Mouse (Mus musculus) lung, postnatal 14 days (tissue): Measurements from ENCODE around the gene Trappc1.
A peak's percentile ranks its signal among the peaks of the same experiment; 100 is the strongest.

ENCODE experiments used
- DNase-seq: peaks from one replicate; pipeline ENCODE4 v3.0.0; 2021

Gene Trappc1

DNA sequence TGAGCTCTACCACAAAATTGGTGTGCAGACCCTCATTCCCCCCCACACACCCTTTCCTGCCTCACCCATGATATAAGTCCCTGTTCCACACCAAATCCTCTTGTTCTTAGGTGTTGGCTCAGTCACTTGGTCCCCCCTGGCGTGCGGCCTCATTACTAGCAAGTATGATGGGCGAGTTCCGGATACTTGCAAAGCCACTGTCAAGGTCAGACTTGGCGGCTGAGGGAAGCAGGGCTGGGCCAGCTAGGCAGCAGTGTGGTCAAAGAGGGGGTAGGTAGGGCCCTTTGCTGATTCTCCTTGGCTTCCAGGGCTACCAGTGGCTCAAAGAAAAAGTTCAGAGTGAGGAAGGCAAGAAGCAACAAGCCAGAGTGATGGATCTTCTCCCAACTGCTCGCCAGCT lies 7.4 kb downstream of the Trappc1 start:
- no peak for DNase-seq

DNA sequence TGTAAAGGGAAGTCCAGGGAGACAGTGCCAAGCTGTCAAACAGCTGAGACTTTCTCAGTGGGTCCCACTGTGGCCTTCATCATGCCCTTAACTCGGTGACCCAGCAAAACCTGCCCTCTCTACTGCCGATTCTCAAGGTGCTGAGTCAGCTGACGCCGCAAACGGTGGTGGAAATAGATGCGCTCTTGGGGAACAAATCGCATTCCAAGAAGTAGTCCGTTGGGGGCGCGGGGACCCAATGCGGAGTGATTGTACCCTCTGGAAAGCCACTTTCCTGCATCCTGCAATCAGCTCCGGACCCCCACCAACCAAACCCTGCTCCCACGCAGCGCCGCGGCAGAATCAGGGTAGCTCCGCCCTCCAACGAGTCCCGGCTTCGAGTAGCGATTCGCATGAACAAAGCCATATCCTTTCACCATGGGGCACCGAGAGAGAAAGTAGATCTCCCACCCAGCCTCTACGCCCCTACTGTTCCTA lies 8.2 kb downstream of the Trappc1 start:
- peak; percentile 69 for DNase-seq

DNA sequence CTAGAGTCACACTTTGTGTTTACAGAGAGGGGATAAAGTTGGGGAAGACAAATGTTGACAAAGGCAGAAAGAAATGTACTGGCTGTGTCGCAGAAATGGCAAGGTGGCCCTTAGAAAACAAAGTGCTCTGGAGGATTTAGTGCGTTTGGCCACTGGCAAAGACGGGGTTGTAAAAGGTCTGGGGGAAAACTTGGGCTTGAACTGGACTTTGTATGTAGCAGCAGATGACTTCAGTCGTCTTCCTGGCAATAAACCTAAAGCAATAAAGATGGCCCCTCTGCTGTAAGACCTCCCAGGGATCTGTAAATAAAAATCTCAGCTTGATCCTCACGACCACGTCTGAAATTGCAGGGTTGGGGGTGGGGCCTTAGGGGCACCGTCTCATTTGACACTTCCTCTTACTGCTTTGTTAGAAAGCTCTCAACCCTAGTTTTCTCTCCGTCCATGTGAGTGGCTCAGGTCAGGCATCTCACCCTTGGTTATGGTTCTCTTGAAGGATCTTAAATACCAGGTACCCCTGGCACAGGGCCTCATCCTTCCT lies 9.0 kb downstream of the Trappc1 start:
- no peak for DNase-seq

DNA sequence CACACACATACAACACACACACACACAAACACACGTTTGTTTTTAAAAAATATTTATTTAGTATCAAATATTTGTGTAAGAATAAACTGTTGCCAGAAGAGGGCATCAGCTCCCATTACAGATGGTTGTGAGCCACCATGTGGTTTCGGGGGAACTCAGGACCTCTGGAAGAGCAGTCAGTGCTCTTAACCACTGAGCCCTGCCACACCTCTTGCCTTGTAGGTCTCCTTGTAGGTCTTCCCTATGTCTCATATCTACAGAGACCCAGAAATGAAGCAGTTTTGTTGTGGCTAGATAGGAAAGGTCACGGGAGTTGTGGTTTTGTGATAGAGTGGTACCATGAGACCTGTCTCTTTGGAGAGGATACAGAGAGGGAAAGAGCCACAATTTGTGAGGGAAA lies 10.1 kb downstream of the Trappc1 start:
- no peak for DNase-seq

DNA sequence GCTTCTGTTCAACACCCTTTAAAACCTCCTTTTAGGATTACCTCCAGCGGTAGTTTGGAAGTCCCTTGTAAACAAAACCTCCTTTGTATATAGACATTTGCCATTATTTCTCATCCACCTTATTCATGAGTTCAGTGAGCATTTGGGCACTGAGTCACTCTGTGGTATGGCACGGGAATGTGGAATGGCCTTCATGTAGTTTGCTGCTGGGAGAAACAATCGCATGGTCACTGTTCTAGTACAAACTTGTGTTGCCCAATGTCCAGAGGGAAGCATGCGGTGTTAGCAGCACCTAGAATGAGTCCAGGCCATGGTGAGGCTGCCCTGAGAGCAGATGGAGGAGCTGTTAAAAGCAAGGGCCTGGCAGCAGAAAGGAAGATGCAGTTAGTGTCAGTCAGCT lies 11.0 kb downstream of the Trappc1 start:
- DNase-seq = no peak

DNA sequence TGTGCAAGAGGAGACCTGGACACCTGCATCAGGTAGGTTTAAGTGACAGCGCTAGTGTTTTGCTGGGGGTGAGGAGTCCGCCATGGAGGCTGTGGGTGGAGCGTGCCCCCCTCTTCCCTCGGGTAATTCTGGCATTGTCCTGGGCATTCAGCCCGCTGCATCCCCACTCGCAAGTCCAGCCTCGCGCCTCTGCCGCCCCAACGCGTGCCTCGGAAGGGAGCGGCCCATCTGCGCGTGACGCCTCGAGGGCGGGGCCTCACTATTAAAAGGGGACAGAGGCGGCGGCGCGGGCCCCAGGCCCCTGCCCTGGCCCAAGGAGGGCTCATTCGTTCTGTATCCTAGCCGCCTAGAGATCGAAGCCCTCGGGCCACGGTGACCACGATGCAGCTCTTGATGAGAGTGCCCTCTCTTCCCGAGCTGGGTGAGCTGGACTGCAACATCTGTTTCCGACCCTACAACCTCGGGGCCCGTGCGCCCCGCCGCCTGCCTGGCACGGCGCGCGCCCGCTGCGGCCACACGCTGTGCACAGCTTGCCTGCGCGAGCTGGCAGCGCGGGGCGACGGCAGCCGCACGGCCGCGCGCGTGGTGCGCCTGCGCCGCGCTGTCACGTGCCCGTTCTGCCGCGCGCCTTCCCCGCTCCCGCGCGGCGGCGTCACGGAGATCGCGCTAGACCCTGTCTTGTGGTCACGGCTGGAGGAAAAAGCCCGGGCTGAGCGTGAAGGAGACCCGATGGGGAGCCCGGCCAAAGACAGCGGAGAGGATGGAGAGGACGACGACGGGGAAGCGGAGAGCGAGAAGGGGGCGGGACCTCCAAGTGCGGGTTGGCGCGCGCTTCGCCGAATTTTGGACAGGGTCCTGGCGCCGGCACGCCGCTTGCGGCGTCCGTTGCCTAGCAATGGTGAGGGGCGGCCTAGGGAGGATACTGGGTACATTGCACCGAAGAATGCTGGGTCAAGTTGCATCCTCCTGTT lies 16.7 kb downstream of the Trappc1 start, which contains the start of gene Rnf227:
Gene Rnf227, plus strand, starts transcription at position 301 of the 971 bp plus-strand sequence.
- peak; percentile 64 for DNase-seq

DNA sequence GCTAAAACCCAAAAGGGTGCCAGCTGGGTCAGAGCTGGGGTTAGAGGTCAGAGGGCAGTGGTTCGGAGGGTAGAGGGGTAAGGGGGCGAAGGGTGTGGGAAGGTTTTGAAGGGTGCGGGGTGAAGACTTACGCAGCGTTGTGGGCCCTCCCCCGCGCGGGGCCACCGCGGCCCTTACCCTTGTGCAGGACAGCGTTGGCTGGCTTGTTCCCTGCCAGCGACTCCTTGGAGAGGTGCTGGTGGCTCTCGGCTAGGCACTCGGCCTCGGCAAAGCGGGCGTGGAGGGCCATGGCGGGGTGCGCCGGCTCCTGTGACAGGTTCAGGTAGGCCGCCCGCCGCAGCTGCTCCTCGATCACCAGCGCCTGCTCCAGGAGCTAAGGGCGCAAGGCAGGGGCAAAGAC lies 22.7 kb downstream of the Trappc1 start:
- DNase-seq = no peak

DNA sequence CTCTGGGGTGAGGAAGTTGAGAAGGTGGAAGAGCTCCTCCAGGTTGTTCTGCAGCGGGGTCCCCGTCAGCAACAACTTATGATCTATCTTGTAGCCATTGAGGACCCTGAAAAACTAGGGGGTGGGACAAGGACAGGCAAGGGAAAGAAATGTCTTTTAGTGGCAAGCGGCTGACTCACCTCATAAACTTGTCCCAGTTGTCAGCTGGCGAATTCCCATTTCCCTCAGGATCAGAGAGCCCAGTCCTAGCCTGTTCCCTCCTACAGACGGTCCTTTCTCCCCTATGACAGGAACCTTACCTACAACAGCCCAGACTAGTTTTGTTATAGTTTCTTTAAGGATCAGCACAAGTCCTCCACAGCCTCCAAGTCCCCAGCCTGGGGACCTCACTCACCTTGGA lies 32.8 kb downstream of the Trappc1 start:
- no peak for DNase-seq

DNA sequence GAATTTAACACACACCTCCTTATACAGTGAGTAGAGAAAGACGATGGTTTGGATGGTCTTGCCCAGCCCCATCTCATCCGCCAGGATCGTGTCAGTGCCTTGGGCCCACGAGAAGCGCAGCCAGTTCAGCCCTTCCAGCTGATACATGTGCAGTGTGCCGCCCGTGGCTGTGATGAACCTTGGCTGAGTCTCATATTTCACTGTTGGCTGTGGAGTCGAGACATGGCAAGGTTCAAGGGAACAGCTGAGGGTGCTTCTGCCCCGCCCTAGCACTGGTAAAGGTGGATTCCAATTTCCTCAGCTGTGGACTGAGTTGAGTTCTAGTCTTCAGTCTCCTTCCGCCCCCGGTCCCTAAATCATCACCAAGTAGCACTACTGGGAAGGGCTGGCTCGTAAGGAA lies 33.9 kb downstream of the Trappc1 start:
- no peak for DNase-seq

DNA sequence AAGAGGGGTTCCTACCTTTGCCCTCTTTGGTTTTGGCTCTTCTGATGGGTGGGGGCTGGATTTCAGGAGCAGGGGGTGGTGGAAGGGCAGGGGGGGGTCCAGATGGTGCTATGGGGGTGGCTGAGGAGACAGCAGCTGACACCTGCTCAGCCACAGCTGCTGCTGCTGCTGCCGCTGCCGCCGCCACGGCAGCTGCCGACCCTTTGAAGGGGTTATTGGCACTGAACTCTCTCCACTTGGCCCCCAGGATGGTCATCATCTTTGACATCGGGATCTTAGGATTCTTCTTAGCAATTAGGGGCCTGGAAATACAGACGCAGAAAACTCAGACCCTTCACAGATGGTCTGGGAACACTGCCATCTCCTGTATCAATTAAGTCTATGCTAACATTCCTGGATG lies 38.2 kb downstream of the Trappc1 start:
- DNase-seq = no peak

DNA sequence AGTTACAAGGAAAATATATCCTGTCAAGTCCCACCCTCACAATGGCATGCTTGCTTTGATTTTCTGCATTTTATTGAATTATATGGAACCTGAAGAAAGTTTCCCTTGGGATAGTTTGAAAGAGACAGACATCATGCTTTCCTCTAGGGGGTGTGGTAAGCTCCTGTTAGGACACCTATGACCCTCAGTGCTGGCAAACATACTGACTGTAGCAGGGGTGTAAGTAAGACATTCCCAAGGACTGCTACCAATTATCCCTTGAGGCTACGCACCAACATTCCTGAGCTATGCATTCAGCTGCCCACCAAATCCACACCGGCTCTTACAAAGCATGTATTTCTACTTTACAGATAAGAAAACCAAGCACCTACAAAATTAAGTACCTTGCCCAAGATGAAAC lies 38.7 kb downstream of the Trappc1 start:
- DNase-seq = no peak

DNA sequence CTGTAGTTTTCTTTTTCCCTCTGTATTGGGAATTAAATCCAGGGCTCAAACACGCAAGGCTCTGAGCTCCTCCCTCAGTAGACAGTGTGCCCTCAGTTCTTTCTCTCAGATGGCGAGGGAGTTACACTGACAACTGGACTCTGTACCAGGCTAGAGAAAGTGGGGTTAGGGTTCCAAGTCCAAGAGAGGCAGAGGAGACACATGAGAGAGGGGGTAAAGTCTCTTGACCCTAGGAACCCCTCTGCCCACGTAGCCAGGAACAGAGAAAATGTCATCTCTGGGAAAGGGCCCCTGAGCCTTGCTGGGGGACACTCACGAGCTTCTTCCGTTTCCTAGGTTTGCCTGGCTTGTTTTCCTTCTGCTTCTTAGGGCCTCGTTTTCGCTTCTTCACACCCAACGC lies 40.6 kb downstream of the Trappc1 start:
- no peak for DNase-seq

DNA sequence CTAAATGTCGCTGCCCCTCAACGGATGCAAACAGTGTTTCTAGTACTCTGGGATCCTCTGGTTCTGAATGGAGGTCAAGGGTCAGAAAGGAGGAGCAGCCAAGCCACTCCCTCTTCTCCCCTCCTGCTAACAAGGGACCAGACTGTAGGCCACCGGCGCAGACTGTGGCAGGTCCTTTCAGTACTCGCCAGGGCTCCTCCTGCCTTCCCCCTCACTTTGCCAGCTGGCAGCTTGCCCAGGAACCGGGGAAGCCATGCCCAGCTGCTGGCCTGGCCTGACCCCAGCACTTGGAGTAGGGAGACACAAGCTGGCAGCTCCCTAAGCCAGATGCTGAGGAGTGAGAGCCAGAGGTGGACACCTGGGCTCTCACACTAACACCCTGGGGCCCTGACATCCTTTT lies 41.1 kb downstream of the Trappc1 start:
- peak; percentile 97 for DNase-seq

DNA sequence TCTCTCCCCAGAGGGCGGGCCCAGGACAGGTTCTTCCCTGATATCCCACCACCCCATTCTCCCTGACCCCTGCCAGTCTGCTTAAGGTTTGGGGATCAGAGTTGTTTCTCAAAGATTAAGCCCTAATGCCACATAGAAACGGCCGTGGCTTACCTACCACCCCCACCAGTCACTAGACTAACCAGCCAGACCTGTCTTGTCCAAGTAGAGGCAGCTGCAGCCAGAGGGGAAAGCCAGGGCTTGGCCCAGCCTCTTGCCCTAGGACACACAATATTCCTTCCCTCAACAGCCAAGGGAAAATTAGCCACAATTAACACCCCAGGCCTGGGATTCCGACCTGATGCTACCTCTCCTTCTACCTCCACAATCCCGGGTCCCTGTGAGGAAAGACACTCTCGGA lies 41.9 kb downstream of the Trappc1 start:
- peak; percentile 42 for DNase-seq

DNA sequence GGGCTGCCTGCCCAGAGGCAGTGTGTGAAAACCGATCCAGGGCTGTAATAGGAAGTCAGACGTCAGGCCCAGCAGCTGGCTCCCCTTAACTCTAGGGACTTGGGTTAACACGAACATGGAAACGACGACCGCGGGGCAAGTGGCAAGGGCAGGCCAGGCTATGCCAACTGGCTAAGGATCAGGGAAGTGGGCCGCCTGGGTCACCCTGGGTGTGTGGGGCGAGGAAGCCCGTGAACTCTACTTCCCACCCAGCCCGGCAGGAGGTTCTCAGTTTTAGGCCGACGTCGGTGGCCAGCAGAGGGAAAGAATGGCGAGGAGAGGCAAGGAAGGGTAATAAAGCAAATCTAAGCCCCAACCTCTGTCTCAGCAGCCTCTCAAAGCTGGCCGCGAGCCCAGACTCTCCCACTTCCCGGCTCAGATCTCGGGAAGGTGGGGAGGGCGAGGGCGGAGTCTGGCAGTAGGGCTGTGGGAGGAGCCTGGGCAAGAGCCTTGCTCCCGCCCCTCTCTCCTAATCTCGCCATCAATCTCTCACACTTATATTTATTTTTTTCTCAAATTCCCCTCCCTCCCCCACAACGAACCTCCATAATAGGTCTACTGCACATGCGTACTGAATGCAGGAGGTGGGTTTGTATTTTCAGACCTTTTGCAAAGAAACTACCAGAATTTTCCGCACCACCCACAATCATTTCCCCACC lies 42.5 kb downstream of the Trappc1 start:
- DNase-seq = peak; percentile 98

DNA sequence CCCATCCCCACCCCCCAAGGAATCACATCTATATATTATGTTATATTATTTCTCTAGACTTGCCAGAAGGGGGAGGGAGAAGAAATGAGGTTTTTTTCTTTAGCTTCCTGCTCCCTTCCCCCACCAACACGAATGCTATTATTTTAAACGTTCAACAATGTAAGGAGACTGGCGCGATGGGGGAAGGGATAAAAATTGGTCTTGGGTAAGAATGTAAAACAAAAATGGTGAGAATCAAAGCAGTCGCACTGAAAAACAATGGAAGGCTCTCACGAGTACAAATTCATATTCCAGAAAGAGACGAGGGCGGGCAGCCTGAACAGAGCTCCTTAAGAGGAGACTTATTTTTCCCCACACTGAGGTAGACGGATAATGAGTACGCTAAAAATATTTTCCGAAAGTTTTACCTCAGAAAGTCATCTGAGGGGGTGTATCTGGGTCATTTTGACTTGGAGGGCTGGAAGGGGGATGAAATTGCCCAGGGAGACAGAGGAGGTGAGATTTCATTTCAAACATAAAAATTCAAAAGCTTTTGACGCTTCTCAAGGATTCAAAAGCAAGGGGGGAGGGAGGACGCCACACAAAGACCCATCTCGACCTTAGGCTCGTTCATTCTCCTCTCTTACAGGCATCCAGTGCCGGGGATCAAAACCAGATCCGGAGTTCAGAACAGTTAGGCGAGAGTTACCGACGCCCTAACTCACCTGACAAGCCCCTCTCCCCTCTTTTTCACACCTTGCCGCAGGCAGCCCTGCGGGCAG lies 43.3 kb downstream of the Trappc1 start:
- DNase-seq = peak; percentile 35

DNA sequence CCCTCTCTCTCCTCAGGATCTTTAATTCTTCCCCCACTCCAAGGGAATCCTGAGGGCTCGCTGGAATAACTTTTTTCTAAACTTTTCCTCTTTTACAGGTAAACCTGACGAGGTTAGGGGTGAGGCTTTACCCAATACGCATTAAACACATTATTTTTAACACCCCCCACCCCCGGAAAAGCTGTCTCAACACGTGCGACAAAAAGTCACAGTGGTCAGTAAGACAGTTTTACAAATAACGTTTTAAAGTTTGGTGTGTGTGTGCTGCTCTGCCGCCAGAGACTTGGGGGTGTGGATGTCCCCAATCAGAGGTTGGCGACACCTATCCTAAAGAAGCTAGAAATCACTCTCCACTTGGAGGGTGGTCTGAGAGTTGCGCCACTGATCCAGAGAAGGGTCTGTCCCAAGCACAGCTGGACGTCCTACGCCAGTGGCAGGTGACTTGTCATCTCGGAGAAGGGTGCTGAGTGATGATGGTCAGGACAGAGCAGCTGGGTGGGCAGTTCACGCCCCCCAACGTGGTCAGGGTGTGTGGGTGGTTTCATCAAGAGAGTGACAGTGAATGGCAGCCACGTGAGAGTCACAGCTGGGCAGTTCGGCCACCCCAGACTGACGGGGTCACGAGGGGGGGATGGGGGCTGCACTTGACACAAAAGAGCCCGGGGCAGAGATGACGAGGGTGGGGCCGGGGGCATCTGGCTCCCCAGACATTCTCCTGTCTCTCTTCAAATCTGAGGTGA lies 44.0 kb downstream of the Trappc1 start:
- peak; percentile 29 for DNase-seq

DNA sequence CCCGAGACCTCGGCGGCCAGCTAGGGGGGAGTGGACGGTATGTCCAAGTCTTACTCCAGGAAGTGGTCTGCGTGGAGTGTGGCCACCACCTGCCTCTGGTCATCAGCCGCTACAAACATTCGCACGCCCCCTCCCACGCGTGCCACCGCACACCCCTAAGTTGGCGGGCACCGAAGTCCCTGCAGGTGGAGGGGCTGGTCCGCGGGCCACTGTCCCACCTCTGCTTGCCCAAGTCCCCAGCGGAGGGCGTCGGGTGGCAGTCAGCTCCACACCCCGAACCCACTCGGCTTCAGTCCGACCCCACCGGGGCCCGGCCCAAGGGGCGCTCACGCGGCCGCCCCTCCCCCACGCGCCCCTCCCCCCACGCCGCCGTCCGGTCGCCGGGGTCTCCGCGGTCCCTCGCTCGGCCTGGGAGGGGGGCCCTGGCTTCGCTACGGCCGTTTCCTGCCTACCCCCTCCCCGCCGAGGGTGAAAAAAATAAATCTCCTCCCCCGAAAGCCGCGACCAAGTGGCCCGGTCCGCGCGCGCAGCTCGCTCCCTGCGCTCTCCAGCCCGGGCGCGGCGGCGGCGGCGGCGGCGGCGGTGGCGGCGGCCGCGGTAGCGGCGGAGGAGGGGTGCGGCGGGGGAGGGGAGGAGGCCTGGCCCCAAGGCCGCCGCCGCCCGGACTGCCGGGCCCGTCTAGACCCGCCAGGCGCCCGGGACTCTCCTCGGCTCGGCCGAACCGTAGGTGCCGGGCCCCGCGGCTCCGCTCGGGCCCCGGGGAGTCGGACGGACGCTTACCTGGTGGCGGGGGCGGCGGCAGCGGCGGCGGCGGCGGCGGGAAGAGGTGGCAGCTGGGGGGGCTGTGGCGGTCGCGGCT lies 44.8 kb downstream of the Trappc1 start:
- DNase-seq = peak; percentile 53

DNA sequence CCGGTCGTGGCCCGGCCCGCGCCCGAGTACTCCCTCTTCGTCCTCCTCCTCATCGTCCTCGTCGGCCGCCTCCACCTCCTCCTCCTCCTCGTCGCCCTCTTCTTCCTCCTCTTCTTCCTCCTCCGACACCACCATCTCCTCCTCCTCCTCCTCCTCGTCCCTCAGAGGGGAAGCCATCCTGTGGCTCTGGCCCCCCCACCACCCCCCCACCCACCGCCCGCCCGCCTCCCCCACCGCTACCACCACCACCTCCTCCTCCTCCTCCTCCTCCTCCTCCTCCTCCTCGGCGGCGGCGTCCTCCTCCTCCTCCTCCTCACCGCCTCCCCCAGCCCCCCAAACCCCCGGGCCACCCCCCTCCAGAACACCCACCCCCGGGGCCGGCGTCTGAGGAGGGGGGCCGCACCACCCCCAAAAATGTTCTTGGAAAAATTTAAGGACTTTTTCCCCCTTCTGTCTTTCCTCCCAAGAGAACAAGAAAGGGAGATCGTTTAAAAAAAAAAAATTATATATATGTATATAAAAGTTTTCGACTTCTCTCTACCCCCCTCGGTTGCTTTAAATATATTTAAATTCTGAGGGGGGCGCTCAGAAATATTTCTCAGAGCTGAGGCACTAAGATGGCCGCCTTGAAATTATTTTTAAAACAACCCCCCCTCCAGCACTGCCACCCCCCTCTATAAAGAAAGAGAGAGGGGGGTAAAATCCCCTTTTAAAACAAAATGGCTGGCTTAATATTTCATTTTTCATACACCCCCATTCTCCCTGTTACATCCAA lies 45.6 kb downstream of the Trappc1 start, which contains the start of gene Chd3:
Gene Chd3, minus strand, starts transcription at position 192 of the 775 bp plus-strand sequence.
- DNase-seq = no peak
